Mouse (Mus musculus) urinary bladder, adult 18-20 months (tissue): ENCODE measurements at regions not wholly inside any gene's neighbourhood (a gene's known extent, or its start where the extent isn't known, plus 50 kb on each side); places are given as distances from the start of the nearest gene placed in this dataset.

Source experiments
- DNase-seq, 2 experiments: peaks; one replicate each; pipeline ENCODE4 v3.0.0; 2022; ENCODE audit warnings: low spot score in 2 of 2, mixed read lengths in 2 of 2

- DNase-seq, result no peak
These were observed 93.5 kb upstream of the Mycn start for GRCm38 (mm10) chr12:13035108-13035741.

DNA sequence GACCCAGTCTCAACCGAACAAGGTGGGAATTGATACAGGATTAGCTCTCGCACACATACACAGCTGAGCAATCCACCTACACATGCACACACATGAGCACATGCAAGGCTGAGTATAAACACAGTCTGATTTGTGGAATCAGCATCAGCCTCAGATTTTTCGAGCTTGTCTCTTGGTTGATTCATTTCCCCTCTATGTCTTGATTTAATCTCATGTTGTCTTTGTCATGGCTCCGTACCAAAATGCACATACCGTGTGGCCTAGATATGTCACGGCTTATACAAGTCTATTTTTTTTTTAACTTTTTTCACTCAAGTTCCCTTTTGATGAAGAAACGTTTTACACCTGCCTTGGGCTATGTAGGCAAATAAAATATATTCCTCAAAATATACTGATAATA is 88.6 kb upstream of the Mycn start:
- DNase-seq, result no peak

DNA sequence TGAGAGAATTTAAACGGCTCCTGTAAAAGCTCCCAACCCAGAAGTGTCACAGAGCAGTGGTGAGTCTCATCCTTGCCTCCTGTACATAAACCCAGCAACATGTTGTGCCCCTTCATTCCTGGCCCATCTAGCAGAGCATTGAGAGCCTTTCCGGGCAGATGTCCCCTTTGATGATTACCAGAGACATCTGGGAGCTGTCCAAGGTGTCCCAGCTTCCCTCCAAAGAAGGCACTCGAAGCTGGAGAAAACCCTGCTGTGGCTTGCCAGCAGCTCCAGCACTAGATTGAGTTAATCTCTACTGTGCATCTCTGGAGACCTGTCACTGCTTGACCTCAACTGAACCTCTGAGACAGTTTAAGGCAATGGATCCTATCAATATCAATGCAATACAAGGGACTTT is 86.4 kb upstream of the Mycn start:
- no peak for DNase-seq

- no peak for DNase-seq
These were observed 84.4 kb upstream of the Mycn start for GRCm38 (mm10) chr12:13026041-13026580.

DNA sequence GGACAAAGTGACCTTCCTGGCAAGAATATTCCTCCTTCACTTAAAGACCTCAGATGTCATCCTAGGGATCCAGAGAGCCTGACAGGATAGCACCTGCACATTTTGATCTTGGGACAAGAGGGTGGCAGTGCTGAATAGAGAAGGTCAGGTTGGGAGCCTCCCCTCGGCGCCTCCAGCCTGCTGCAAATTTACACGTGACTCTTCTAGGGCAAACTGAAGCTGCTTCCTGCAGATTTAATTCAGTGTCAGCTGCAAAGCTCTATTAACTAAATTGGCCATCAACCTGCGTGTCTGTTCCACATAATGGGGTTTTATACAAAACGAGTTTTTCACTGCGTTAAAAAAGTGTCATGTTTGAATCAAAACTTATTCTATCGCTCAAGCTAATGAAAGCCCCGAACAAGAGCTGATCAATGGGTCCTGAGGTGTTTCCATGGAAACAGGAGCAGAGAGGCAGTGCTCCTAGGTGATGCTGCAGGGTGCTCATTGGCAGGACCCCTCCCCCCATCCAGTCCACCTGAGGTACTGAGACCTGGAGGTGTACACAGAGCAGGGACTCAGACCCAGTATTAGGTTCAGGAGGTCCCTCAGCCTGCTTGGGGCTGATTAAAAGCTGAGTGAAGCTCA is 82.6 kb upstream of the Mycn start:
- DNase-seq, result no peak

DNA sequence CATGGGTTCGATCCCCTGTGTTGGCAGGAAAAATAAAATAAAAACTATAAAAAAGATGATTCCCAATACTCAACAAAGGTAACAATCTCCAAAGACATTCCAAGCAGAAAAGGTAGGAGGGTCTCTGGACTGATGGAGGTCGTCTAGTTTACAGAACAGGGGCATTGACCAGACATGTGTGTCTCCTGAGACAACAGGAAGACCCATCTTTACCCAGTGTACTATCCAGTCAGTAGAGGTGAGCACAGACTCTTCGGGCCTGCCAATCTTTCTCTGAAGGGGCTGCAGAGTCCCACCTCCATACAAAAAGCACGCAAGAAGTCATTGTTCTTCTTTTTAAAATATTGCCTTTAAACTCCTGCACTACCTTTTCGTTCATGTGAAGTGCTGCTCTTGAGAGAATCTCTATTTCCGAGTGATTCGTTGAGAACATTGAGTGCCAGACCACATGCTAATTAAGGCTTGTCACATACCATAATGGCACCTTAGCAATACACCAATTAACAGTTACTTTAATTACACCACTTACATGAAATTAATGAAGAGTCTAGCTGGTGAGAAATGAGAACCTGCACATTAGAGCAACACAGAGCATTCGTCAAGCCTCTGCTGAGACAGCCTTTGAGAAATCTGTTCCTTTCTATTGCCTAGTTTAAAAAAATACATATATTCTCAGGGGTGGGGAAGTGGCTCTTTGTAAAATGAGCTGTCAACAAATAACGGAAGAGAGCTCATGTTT is 69.5 kb upstream of the Mycn start:
- DNase-seq, result no peak

GRCm38 (mm10) chr12:13010405-13010804 is 68.7 kb upstream of the Mycn start:
- no peak for DNase-seq

DNA sequence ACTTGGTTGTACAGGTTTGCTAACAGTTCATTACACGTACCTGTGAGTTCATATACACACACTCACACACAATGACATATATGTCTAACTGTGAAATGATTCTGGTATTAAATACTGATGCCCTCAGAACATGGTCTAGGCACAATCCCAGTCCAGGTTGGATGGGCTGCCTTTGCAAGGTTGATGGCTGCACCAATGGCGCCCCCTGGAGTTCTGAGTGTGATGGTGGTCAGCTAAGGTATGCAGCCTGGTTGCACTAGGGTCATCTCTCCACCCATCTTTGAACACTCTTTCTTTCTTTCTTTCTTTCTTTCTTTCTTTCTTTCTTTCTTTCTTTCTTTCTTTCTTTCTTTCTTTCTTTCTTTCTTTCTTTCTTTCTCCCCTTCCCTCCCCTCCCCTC is 67.8 kb upstream of the Mycn start:
- no peak for DNase-seq

- DNase-seq, result no peak
These were observed 61.0 kb upstream of the Mycn start for GRCm38 (mm10) chr12:13002703-13003102.

DNA sequence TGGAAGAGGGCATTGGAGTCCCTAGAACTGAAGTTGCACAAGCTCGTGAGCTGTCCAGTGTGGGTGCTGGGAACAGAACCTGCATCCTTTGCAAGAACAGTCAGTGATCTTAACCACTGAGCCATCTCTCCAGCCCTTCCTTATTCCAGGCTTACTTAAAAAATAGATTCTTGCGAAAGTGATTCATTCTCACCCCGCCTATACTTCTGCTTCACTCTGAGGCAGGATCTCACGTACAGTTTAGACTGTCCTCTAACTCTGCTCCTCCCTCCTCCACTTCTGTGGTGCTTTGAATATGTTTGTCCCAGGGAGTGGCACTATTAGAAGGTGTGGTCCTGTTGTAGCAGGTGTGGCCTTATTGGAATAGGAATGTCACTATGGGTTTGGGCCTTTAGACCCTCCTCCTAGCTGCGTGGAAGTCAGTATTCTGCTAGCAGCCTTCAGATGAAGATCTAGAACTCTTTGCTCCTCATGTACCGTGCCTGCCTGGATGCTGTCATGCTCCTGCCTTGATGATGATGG is 60.4 kb upstream of the Mycn start:
- DNase-seq, result no peak

GRCm38 (mm10) chr12:12995974-12996361 is 54.3 kb upstream of the Mycn start:
- no peak for DNase-seq

DNA sequence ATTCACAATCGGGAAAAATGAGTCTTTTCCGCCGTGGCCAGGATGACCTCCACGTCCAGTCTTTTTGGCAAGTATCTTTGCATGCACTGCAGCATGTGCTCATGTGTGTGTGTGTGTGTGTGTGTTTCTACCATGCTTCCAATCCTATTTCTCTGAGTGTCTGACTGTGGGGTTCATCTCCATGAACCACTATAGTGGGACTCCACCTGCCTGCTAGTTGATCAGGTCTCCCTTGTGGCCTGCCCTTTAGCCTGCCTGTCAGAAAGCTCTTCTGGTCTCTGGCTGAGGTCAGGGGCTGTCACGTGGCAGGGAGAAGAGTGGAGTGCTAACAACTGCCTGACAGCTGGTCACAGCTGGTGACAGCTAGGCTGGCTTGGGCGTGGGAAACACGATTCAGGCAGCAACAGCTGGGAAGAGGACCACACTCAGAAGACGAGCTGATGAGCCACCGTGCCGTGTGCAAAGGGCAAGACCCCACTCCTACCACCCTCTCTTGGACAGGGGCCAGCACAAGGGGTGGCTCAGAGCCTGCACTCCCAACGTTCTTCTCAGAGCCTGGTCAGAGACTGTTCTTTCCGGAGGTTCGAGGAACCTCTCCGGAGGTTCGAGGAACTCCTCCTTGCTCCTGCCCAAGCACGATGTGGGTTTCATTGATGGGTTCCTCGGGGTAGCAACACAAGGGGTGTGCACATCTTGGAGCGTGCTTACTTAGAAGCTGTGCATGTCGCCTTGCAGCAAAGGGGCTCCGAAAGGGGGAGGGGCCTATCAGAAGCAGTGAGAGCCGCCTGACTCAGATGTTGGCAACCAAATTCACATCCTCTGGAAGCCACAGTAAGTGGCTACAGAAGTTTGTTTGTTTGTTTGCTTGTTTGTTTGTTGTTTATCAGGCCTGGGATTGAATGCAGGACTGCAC is 53.6 kb upstream of the Mycn start:
- DNase-seq, result peak in 1 of 2 experiments; percentile 6

- DNase-seq, result no peak
These were observed 52.4 kb upstream of the Mycn start for GRCm38 (mm10) chr12:12993894-12994714.
